Mouse (Mus musculus) kidney, embryonic 15.5 days (tissue): ENCODE results near the gene Mylk3. TPM values are rescaled to one million over a fixed set of nuclear protein-coding genes. Genes with fewer than 3 reads are reported as not detected.

Source experiments
- ATAC-seq: fragments of 200-750 bp; cut with Nextera tagmentation; replicated peaks from 2 replicates; pipeline ENCODE4 v1.8.0; 2017; ENCODE audit warnings: moderate TSS enrichment; ENCODE audit not compliant: low FRiP score
- H3K27ac ChIP-seq: fragments of 300-500 bp; sonication (generic); 2 replicates; pipeline ENCODE4 v1.5.1; 2015; ENCODE audit warnings: mild to moderate bottlenecking, inconsistent platforms
- H3K27me3 ChIP-seq: fragments of 300-500 bp; sonication (generic); 2 replicates; pipeline ENCODE4 v1.6.1; 2015; ENCODE audit warnings: inconsistent platforms
- H3K36me3 ChIP-seq: fragments of 300-500 bp; sonication (generic); 2 replicates; pipeline ENCODE4 v1.6.1; 2015; ENCODE audit warnings: inconsistent platforms
- H3K4me1 ChIP-seq: fragments of 300-500 bp; sonication (generic); 2 replicates; pipeline ENCODE4 v1.6.1; 2015; ENCODE audit warnings: inconsistent platforms
- H3K4me2 ChIP-seq: fragments of 300-500 bp; sonication (generic); 2 replicates; pipeline ENCODE4 v1.6.1; 2015; ENCODE audit warnings: moderate library complexity, mild to moderate bottlenecking, inconsistent platforms
- H3K4me3 ChIP-seq: fragments of 300-500 bp; sonication (generic); replicated peaks from 2 replicates; pipeline ENCODE4 v1.5.1; 2015; ENCODE audit warnings: mild to moderate bottlenecking, inconsistent platforms
- H3K9ac ChIP-seq: fragments of 300-500 bp; sonication (generic); 2 replicates; pipeline ENCODE4 v1.6.1; 2015; ENCODE audit warnings: mild to moderate bottlenecking, inconsistent platforms
- H3K9me3 ChIP-seq: fragments of 300-500 bp; sonication (generic); replicated peaks from 2 replicates; pipeline ENCODE4 v1.6.1; 2016; ENCODE audit warnings: inconsistent platforms
- WGBS: fragments of 180-500 bp; shearing (Covaris S2); methylation state at CpG from one replicate; pipeline ENCODE4 v1.1.7; 2015; ENCODE audit warnings: mixed read lengths; 5-methylcytosine and 5-hydroxymethylcytosine counted together
- polyA plus RNA-seq: library from polyadenylated mRNA; unstranded; fragments of >200 nt; fragmentation: Nextera tagmentation; extraction: Ambion mirVana; gene quantifications from 2 replicates; pipeline ENCODE4 v1.2.1, GENCODE M21; 2015

Gene Mylk3
- polyA plus RNA-seq, 1 experiment from 2014 or later = 2.4 TPM

DNA sequence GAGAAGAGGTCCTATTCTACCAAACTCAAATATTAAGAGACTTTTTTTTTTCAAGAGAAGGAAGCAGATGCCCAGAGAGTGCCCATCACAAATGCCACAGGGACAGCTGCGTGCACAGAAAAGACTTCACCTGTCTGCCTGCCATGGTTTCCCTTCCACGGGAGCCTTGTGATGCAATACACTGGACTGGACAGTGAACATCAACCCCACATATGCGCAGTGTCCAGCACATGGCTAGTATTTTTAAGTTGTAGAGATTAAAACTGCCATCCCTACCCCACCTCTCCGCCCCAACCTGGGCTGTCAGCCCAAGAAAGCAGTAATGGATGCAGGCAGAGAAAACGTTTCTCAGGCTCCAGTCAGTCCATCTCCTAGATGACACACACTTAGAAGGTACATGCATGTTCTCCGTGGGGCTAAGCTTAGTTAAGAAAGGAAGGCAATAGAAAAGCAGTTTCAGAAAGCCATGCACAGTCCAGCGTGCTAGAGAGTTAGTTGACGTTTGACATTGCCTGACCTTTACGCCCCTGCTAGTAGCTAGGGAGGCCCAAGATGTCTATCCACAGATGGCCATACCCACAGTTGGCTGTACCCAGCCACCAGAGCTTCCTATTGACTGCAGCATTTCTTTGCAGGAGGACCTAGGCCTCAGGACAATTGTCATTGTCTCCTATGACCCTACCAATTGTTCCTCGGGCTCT is 5.9 kb downstream of the Mylk3 start:
- no peak overlapping the region for H3K4me2 ChIP-seq
- H3K27me3 ChIP-seq = no peaks in the 10 kb centered on the region
- 72% methylated on average over 10 of the region's 10 CpGs for WGBS
- H3K4me3 ChIP-seq = no peak overlapping the region
- H3K27ac ChIP-seq = peak overlapping the region; percentile 81; the same call in 1 of the 2 replicates
- no peak for ATAC-seq
- peaks cover 35% of the 10 kb centered on the region for H3K4me1 ChIP-seq
- H3K36me3 ChIP-seq = no peaks in the 10 kb centered on the region
- no peak overlapping the region for H3K9ac ChIP-seq
- H3K9me3 ChIP-seq = no peaks in the 10 kb centered on the region

DNA sequence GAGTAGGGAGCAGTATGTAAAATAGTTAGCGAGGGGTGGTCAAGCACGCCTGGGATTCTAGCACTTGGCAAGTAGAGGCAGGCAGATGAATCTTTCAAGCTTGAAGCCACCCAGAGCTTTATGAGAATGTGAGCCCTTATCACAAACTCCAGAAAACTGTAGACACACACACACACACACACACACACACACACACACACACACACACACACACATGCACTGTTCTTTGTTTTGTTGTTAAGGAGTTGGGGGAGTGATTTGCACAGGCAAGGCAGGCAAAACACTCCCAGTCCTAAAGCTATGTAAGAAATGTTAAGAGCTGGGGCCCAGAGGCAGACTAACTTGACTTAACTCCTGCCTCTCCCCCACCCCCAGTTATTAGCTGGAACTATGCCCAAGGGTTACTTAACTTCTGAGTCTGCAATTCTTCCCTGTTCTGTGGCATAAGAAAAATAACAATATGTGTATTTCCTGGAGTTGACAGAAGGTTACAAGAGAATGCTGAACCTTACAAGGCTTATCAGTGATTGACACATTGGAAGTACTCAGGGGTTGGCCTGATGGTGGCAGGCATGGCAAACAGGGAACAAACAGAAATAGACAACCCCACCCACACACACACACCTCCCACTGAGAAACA is 6.9 kb downstream of the Mylk3 start:
- Histone ChIP-seq H3K9me3 (no peaks in the 10 kb centered on the region), H3K27me3 (no peaks in the 10 kb centered on the region), H3K36me3 (no peaks in the 10 kb centered on the region), H3K4me2 (no peak overlapping the region), H3K4me1 (peaks cover 37% of the 10 kb centered on the region), H3K27ac (peak overlapping the region; percentile 81), H3K4me3 (no peak overlapping the region), H3K9ac (no peak overlapping the region)
- 22% methylated on average over 2 of the region's 2 CpGs for WGBS
- peak; percentile 76 for ATAC-seq

DNA sequence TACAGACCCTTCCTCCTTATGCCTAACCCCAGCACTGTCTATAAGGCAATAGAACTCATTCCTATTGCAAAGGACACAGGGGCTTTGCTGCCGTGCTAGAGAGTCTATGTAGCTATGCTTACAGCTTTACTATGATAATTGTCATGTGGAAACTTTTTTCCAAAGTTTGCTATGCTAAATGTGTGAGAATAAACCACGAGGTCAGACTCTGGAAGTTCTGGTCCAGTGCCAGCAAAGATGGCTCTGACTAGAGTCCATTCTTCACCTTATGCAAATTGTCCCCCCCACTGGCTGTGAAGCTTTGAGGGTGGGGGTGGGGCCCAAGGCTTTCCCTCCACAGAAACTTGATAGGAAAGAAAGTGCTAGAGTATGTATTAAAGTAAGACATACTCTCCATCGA is 9.6 kb downstream of the Mylk3 start:
- no peak overlapping the region for H3K4me3 ChIP-seq
- peaks cover 40% of the 10 kb centered on the region for H3K4me1 ChIP-seq
- H3K27ac ChIP-seq = no peak overlapping the region
- no peak overlapping the region for H3K4me2 ChIP-seq
- no peak overlapping the region for H3K9ac ChIP-seq
- H3K36me3 ChIP-seq = no peaks in the 10 kb centered on the region
- 54% methylated on average over 3 of the region's 3 CpGs for WGBS
- no peaks in the 10 kb centered on the region for H3K27me3 ChIP-seq
- no peaks in the 10 kb centered on the region for H3K9me3 ChIP-seq
- no peak for ATAC-seq

DNA sequence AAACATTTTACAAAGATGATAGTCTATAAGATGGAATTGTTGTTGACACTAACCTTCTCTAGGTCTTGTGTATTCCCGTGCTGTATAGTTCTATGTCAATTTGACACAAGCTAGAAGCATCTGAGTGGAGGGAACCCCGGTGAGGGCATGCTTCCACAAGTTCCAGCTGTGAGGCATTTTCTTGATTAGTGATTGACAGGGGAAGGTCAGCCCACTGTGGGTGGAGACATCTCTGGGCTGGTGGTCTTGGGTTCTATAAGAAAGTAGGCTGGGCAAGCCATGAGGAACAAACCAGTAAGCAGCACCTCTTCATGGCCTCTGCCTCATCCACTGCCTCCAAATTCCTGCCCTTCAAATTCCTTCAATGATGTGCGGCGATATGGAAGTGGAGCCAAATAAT is 11.9 kb downstream of the Mylk3 start:
- 48% methylated on average over 4 of the region's 4 CpGs for WGBS
- H3K36me3 ChIP-seq = no peaks in the 10 kb centered on the region
- peaks cover 19% of the 10 kb centered on the region for H3K4me1 ChIP-seq
- H3K27ac ChIP-seq = no peak overlapping the region
- no peak for ATAC-seq
- no peak overlapping the region for H3K9ac ChIP-seq
- H3K4me2 ChIP-seq = no peak overlapping the region
- H3K27me3 ChIP-seq = no peaks in the 10 kb centered on the region
- no peaks in the 10 kb centered on the region for H3K9me3 ChIP-seq
- H3K4me3 ChIP-seq = no peak overlapping the region

DNA sequence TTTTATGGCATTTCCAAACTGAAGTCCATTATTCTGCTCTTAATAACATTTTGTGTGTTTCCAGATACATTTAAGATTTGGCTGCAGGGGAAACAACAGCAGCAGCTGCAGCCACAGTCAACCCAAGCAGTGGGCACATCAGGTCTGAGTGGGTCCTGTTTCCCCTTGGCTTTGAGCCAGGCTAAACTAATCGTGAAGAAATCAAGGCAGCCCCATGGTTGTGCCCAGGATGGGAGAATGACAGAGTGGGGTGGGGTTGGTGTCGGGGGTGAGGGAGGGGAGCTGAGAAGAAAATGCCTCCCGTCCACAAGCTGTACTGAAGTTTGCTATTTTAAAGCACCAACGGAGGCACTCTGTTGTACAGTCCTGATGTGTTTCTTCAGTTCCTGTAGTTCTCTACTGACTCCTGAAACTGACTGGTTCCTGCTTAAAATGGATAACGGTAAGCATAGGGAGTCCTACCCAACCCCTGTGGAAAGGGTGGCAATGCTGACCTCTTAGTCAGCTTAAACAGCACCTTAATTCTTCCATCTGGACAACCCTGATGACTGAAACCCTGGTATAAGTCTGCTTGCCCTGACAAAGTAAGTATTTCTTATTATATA is 12.6 kb downstream of the Mylk3 start:
- Histone ChIP-seq H3K4me1 (peaks cover 12% of the 10 kb centered on the region; the same call in 1 of the 2 replicates), H3K36me3 (no peaks in the 10 kb centered on the region), H3K27me3 (no peaks in the 10 kb centered on the region), H3K4me3 (no peak overlapping the region), H3K4me2 (no peak overlapping the region), H3K27ac (peak overlapping the region; percentile 45; the same call in 1 of the 2 replicates), H3K9me3 (no peaks in the 10 kb centered on the region), H3K9ac (no peak overlapping the region)
- ATAC-seq = no peak
- 51% methylated on average over 5 of the region's 5 CpGs for WGBS

DNA sequence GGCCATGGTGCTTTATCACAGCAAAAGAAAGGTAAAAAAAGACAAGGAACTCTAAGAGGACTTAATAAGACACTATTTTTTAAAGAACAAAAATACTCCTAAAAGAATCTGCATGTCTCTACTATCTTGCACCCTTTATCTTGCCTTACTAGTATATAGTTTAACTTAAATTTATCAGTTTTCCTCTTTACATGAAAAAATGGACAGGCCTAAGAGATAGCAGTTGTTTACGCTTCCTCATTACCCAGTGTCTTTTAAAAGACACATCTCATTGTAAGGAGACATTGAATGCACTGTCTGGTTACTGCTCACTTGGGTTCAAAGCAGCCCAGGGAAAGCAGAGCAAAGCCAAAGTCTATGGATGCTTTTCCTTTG is 13.7 kb downstream of the Mylk3 start:
- Histone ChIP-seq H3K27ac (no peak overlapping the region), H3K4me2 (no peak overlapping the region), H3K4me1 (peaks cover 14% of the 10 kb centered on the region; the same call in 1 of the 2 replicates), H3K36me3 (no peaks in the 10 kb centered on the region), H3K9me3 (no peaks in the 10 kb centered on the region), H3K9ac (no peak overlapping the region), H3K27me3 (no peaks in the 10 kb centered on the region), H3K4me3 (no peak overlapping the region)
- ATAC-seq = no peak
- 90% methylated on average over 1 of the region's 1 CpGs for WGBS

DNA sequence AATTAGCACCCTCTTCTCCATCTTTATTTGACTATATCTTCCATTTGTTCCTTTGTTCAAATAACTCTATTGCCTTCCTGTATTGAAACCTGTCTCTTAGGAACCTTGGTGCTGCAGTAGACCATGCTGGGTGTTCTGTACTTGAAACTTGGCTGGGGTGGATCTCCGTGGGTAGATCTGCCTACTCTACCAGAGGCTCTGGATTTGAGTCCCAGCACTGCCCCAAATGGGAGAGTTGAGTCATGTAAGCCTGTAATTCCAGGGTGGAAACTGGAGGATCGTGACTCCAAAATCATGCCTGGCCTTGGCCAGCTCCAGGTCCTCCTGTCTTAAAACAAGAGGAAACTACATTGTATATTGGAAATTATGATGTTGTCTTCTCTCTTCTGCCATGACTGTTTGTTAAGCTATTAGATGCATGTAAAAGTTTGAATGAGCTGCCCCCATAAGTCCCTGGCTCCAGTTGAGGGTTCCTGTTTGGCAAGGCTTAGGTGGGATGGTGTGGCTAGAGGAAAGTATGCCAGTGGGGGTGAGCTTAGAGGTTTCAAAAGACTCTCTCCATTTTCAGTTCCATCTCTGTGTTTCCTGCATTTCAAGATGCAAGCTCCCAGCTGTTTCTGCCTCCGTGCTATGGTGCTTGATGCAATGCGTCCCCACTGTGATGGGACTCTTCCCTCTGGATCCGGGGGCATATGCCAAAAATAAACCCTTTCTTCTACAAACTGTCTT is 14.2 kb downstream of the Mylk3 start:
- H3K27me3 ChIP-seq = no peaks in the 10 kb centered on the region
- no peaks in the 10 kb centered on the region for H3K36me3 ChIP-seq
- no peak overlapping the region for H3K4me2 ChIP-seq
- peaks cover 19% of the 10 kb centered on the region; the same call in 1 of the 2 replicates for H3K4me1 ChIP-seq
- no peak overlapping the region for H3K9ac ChIP-seq
- no peak overlapping the region for H3K4me3 ChIP-seq
- 84% methylated on average over 5 of the region's 5 CpGs for WGBS
- ATAC-seq = no peak
- H3K27ac ChIP-seq = no peak overlapping the region
- no peaks in the 10 kb centered on the region for H3K9me3 ChIP-seq

DNA sequence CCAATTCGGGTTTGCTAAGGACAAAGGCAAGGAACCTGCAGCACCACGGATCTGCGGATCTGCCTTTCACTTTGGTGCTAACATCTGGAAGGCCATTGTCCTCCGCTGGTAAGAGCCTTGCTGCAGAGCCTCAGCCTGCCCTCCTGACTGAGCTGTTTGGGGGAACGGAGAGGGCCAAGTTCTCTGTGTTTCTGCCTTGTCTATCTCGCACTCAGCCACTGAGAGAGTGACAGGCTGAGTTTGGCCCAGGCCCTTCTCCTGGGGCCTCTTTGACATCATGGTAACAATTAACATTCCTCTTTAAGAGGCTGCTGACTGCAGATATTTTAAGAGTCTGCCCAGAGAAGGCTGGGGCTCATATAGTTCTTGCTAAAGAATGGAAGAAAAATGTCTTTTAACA is 21.0 kb downstream of the Mylk3 start:
- Histone ChIP-seq H3K9me3 (no peaks in the 10 kb centered on the region), H3K4me2 (no peak overlapping the region), H3K4me3 (no peak overlapping the region), H3K9ac (no peak overlapping the region), H3K27me3 (no peaks in the 10 kb centered on the region), H3K27ac (no peak overlapping the region), H3K4me1 (peaks cover 21% of the 10 kb centered on the region), H3K36me3 (no peaks in the 10 kb centered on the region)
- ATAC-seq = no peak
- WGBS = 62% methylated on average over 6 of the region's 6 CpGs

DNA sequence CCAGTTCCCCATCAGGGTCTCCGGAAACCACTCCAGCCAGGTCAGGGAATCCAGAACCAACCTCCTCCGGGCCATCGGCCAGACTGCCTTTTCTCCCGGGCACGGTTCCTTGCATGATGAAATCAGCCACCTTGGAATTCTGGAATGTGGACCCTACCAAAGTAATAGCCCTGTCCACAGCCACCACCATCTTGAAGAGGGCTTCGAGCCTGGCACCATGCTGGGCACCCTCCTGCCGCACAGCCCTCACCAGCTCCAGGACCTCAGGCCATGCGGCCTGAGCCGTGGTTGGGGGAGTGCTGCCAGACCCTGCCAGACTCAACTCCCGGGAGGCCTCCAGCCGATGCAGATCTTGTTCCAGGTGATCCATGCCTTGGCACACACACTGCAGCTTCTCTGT is 21.5 kb downstream of the Mylk3 start:
- H3K9me3 ChIP-seq = no peaks in the 10 kb centered on the region
- no peak overlapping the region for H3K4me2 ChIP-seq
- H3K9ac ChIP-seq = no peak overlapping the region

DNA sequence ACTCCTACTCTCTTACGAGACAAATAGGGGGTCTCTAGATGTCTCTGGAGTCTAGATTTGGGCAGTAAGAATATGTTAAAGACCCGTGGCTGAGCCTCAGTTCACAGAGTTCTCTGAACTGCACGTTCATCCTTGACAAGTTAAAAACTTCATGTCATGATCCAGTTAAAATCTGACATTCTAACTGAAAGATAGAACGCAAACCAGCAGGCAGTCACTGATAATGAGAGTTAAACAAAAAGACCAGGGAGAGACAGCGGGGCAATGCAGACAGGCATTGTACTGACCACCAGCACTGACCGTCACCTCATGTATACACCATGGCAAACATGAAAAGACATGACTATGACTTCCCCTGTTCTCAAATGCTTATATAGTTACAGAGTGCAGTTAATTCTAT is 22.7 kb downstream of the Mylk3 start:
- ATAC-seq = no peak
- 84% methylated on average over 6 of the region's 6 CpGs for whole genome bisulfite sequencing
- H3K27me3 ChIP-seq = no peaks in the 10 kb centered on the region

More for the DNA sequence above, 21.5 kb downstream of the Mylk3 start:
- Histone ChIP-seq H3K36me3 (no peaks in the 10 kb centered on the region), H3K4me3 (no peak overlapping the region), H3K4me1 (peaks cover 21% of the 10 kb centered on the region), H3K27me3 (no peaks in the 10 kb centered on the region), H3K27ac (0 out of 2 replicates have a peak overlapping the region, but pooled peaks have one; percentile 60)
- 82% methylated on average over 11 of the region's 11 CpGs for WGBS
- no peak for ATAC-seq

DNA sequence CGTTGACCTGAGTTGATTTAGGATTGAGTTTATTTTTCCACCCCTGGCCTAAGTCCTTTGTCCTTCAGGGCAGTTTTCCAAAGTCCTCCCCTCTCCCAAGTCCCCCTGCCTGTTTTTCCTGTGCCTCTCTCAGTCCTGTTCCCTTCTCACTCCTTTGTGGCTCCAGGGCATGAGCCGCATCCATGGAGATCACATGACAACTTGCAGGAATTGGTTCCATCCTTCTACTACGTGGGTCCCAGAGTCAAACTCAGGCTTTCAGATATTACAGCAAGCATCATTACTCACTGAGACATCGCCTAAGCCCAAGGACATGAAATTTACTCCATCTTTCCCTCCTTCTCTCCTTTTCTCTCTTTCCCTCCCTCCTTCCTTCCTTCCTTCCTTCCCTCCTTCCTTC is 23.9 kb downstream of the Mylk3 start:
- WGBS = 74% methylated on average over 4 of the region's 4 CpGs
- no peaks in the 10 kb centered on the region for H3K36me3 ChIP-seq
- H3K27me3 ChIP-seq = no peaks in the 10 kb centered on the region
- no peak overlapping the region for H3K27ac ChIP-seq
- H3K9me3 ChIP-seq = no peaks in the 10 kb centered on the region
- no peak overlapping the region for H3K4me2 ChIP-seq
- ATAC-seq = no peak
- H3K4me1 ChIP-seq = peaks cover 17% of the 10 kb centered on the region
- no peak overlapping the region for H3K9ac ChIP-seq
- H3K4me3 ChIP-seq = no peak overlapping the region

More for the DNA sequence above, 22.7 kb downstream of the Mylk3 start:
- H3K4me1 ChIP-seq = peaks cover 21% of the 10 kb centered on the region
- H3K4me2 ChIP-seq = no peak overlapping the region
- H3K36me3 ChIP-seq = no peaks in the 10 kb centered on the region
- H3K9me3 ChIP-seq = no peaks in the 10 kb centered on the region
- H3K27ac ChIP-seq = no peak overlapping the region
- no peak overlapping the region for H3K4me3 ChIP-seq
- H3K9ac ChIP-seq = no peak overlapping the region

DNA sequence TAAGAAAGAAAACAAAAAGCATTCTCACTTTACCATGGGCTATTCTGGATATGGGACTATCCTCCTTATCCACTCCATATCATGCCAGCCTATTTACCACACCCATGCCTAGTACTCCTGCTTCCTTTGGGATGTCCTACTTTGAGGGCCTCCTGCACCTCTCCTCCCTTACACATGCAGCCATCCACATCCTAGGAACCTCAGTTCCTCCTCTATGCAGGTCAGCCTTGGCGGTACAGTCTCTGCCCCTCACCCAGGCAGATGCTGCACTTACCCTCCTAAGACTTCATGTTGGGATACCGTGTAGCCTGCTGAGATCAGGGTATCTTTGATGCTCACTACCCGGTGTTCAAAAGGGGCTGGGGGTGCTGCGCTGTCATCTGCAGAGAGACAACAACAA is 32.9 kb downstream of the Mylk3 start:
- ATAC-seq = no peak
- Histone ChIP-seq H3K4me1 (no peaks in the 10 kb centered on the region), H3K4me3 (no peak overlapping the region), H3K27ac (no peak overlapping the region), H3K4me2 (no peak overlapping the region), H3K9me3 (no peaks in the 10 kb centered on the region), H3K36me3 (no peaks in the 10 kb centered on the region), H3K9ac (no peak overlapping the region), H3K27me3 (no peaks in the 10 kb centered on the region)
- 75% methylated on average over 4 of the region's 4 CpGs for WGBS
